Mouse (Mus musculus) cerebellum, adult (tissue): ENCODE measurements around the gene Ankrd9.

ENCODE experiments used
- ATAC-seq: cut with Nextera tagmentation; 2 replicates; pipeline ENCODE4 v1.9.2; 2017; ENCODE audit warnings: mild to moderate bottlenecking, moderate library complexity, mixed read lengths; ENCODE audit not compliant: insufficient number of reproducible peaks, low FRiP score, low TSS enrichment

Gene Ankrd9

GRCm38 (mm10) chr12:110970408-110970807 is 8.4 kb downstream of the Ankrd9 start:
- no peak for ATAC-seq

- ATAC-seq, result no peak
Observed at GRCm38 (mm10) chr12:110967146-110967545, 11.7 kb downstream of the Ankrd9 start.

- ATAC-seq, result no peak
Observed at GRCm38 (mm10) chr12:110966079-110966478, 12.8 kb downstream of the Ankrd9 start.

- ATAC-seq, result no peak
Observed at GRCm38 (mm10) chr12:110965500-110965899, 13.3 kb downstream of the Ankrd9 start.

- no peak for ATAC-seq
Observed at GRCm38 (mm10) chr12:110961973-110962372, 16.9 kb downstream of the Ankrd9 start.

GRCm38 (mm10) chr12:110954351-110954991 is 24.4 kb downstream of the Ankrd9 start:
- peak; percentile 74; the same call in 1 of the 2 replicates for ATAC-seq

- no peak for ATAC-seq
Observed at GRCm38 (mm10) chr12:110953900-110954299, 24.9 kb downstream of the Ankrd9 start.

- no peak for ATAC-seq
Observed at GRCm38 (mm10) chr12:110953443-110953842, 25.4 kb downstream of the Ankrd9 start.

GRCm38 (mm10) chr12:110952628-110953385 is 26.0 kb downstream of the Ankrd9 start:
- ATAC-seq, result peak; percentile 68; the same call in 1 of the 2 replicates

- no peak for ATAC-seq
Observed at GRCm38 (mm10) chr12:110951236-110951635, 27.6 kb downstream of the Ankrd9 start.

- no peak for ATAC-seq
Observed at GRCm38 (mm10) chr12:110950151-110950550, 28.7 kb downstream of the Ankrd9 start.

- peak; percentile 56; the same call in 1 of the 2 replicates for ATAC-seq
Observed at GRCm38 (mm10) chr12:110949410-110949809, 29.4 kb downstream of the Ankrd9 start.

GRCm38 (mm10) chr12:110948910-110949201 is 30.0 kb downstream of the Ankrd9 start:
- no peak for ATAC-seq

- no peak for ATAC-seq
Observed at GRCm38 (mm10) chr12:110948082-110948909, 30.5 kb downstream of the Ankrd9 start.

GRCm38 (mm10) chr12:110946216-110946615 is 32.6 kb downstream of the Ankrd9 start:
- no peak for ATAC-seq

- no peak for ATAC-seq
Observed at GRCm38 (mm10) chr12:110940869-110941268, 38.0 kb downstream of the Ankrd9 start.

GRCm38 (mm10) chr12:110939385-110939784 is 39.5 kb downstream of the Ankrd9 start:
- no peak for ATAC-seq

- no peak for ATAC-seq
Observed at GRCm38 (mm10) chr12:110937496-110937895, 41.3 kb downstream of the Ankrd9 start.

- ATAC-seq, result peak; percentile 78
Observed at GRCm38 (mm10) chr12:110935983-110936620, 42.7 kb downstream of the Ankrd9 start.

GRCm38 (mm10) chr12:110932820-110933219 is 46.0 kb downstream of the Ankrd9 start:
- no peak for ATAC-seq
